Mouse (Mus musculus) T-cell, adult 66 days (primary cell): ENCODE measurements around the gene Akr1c12. TPM values are rescaled to one million over a fixed set of nuclear protein-coding genes. Genes with fewer than 3 reads are reported as not detected.

Source experiments
- total RNA-seq, 2 experiments: library from RNA; stranded (reverse); gene quantifications; 3 replicates in 1 of 2; 4 replicates in 1 of 2; pipeline ENCODE4 v1.2.4; 2023

Akr1c12 gene
- 1 to 10 TPM; 1.7 to 2.4 TPM for total RNA-seq

GRCm38 (mm10) chr13:4279284-4279683, at the start of gene Akr1c12:
TSS of gene Akr1c12 (minus strand) at chr13:4279433.

DNA sequence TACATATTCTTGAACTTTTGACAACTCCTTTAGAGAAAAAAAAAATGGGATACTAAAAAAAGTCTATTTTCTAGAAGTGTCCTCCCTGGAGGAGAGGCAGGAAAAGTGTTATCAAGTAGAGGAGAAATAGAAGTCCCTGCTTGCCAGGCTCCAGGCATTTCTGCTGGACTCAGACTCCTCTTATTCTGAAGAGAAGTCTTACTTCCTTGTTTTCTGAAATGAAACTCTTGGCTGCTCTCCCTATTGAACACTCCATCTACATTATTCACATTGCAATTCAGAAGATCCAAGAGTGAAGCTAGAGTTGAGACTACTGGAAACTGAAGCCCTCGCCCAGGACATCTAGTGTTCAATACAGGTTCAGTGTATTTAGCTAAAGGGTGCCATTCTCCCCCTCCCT, 50.8 kb downstream of the Akr1c12 start, which contains the start of gene Akr1c19:
Akr1c19 (plus strand) TSS at position 260 of the 400 bp plus-strand sequence.

Other genes with a start within 250 kb of the Akr1c12 start
- gene Akr1c14, start 230.4 kb downstream of the Akr1c12 start, total RNA-seq: not detected
- not detected for gene Akr1c18, start 128.8 kb downstream of the Akr1c12 start, total RNA-seq
- 10 to 100 TPM; 15.6 to 16.3 TPM for gene Akr1c13, start 88.3 kb downstream of the Akr1c12 start, total RNA-seq
- gene Akr1c19, start 50.7 kb downstream of the Akr1c12 start, total RNA-seq: not detected
- not detected for gene Akr1c6, start 154.9 kb upstream of the Akr1c12 start, total RNA-seq
- not detected for gene Akr1c20, start 243.9 kb upstream of the Akr1c12 start, total RNA-seq